Mouse (Mus musculus): ENCODE measurements around the gene Crlf1. TPM values are rescaled to one million over a fixed set of nuclear protein-coding genes. Genes with fewer than 3 reads are reported as not detected.
A peak's percentile ranks its signal among the peaks of the same experiment; 100 is the strongest.

Crlf1 gene
- total RNA-seq, 2 experiments from 2014 or later, result 0.55 TPM; not detected in 1

GRCm38 (mm10) chr8:70551558-70552161, 58.7 kb downstream of the Crlf1 start:
- peak; percentile 42 for DNase-seq

- peak; percentile 49 for DNase-seq
Measured at GRCm38 (mm10) chr8:70552836-70553235, 59.9 kb downstream of the Crlf1 start.

Other genes with a start within 250 kb of the Crlf1 start
- gene Homer3, start 210.3 kb upstream of the Crlf1 start, total RNA-seq (2021), result 10 to 100 TPM; 36.2 to 36.4 TPM
- 10 to 100 TPM; 37.2 to 46.4 TPM for gene Ddx49, start 190.7 kb upstream of the Crlf1 start, total RNA-seq (2021)
- gene Cope, start 190.6 kb upstream of the Crlf1 start, total RNA-seq (2021), result 100 to 1,000 TPM; 176 to 179 TPM
- gene Cers1, start 177.4 kb upstream of the Crlf1 start, total RNA-seq (2021), result under 1 TPM; 0.43 to 0.56 TPM
- under 1 TPM in 1 of 2 experiments, not detected in 1; 0.60 TPM for gene Gdf1, start 163.3 kb upstream of the Crlf1 start, total RNA-seq (2021)
- 10 to 100 TPM; 44.1 to 45.9 TPM for gene Upf1, start 139.9 kb upstream of the Crlf1 start, total RNA-seq (2021)
- 1 to 10 TPM; 2.5 to 2.6 TPM for gene Comp, start 119.6 kb upstream of the Crlf1 start, total RNA-seq (2021)
- 10 to 100 TPM; 12.8 to 15.4 TPM for gene Crtc1, start 53.6 kb upstream of the Crlf1 start, total RNA-seq (2021)
- gene Klhl26, start 16.2 kb upstream of the Crlf1 start, total RNA-seq (2021), result 1 to 10 TPM; 8.2 to 9.2 TPM
- gene Tmem59l, start 5.8 kb upstream of the Crlf1 start, total RNA-seq (2021), result not detected
- 100 to 1,000 TPM in 1 of 2 experiments, 10 to 100 TPM in 1; 96.9 to 109 TPM for gene Rex1bd, start 13.6 kb downstream of the Crlf1 start, total RNA-seq (2021)
- 1,000 to 10,000 TPM; 1,698 to 1,707 TPM for gene Uba52, start 17.6 kb downstream of the Crlf1 start, total RNA-seq (2021)
- 100 to 1,000 TPM; 204 to 207 TPM for gene Fkbp8, start 34.6 kb downstream of the Crlf1 start, total RNA-seq (2021)
- 10 to 100 TPM; 67.5 to 76.9 TPM for gene Kxd1, start 34.8 kb downstream of the Crlf1 start, total RNA-seq (2021)
- gene Ell, start 46.3 kb downstream of the Crlf1 start, total RNA-seq (2021), result 10 to 100 TPM; 16.7 to 17.6 TPM
- 10 to 100 TPM; 38.9 to 41.6 TPM for gene Isyna1, start 101.2 kb downstream of the Crlf1 start, total RNA-seq (2021)
- gene Ssbp4, start 115.7 kb downstream of the Crlf1 start, total RNA-seq (2021), result 10 to 100 TPM; 73.8 to 78.5 TPM
- 1 to 10 TPM; 1.1 to 1.5 TPM for gene Lrrc25, start 123.0 kb downstream of the Crlf1 start, total RNA-seq (2021)
- gene Gdf15, start 139.3 kb downstream of the Crlf1 start, total RNA-seq (2021), result 1 to 10 TPM; 2.7 to 3.5 TPM
- 10 to 100 TPM; 32.2 to 38.4 TPM for gene Pgpep1, start 167.2 kb downstream of the Crlf1 start, total RNA-seq (2021)
- 100 to 1,000 TPM; 107 to 120 TPM for gene Lsm4, start 180.1 kb downstream of the Crlf1 start, total RNA-seq (2021)
- 100 to 1,000 TPM; 254 to 261 TPM for gene Jund, start 205.8 kb downstream of the Crlf1 start, total RNA-seq (2021)
- under 1 TPM; 0.10 to 0.11 TPM for gene Iqcn, start 210.3 kb downstream of the Crlf1 start, total RNA-seq (2021)
- not detected for gene Gm3336, start 225.4 kb downstream of the Crlf1 start, total RNA-seq (2021)
- gene Pde4c, start 230.6 kb downstream of the Crlf1 start, total RNA-seq (2021), result 1 to 10 TPM in 1 of 2 experiments, under 1 TPM in 1; 0.74 to 1.0 TPM